ENCODE assay signal across 22 mouse cellular contexts in the genomic region with DNA sequence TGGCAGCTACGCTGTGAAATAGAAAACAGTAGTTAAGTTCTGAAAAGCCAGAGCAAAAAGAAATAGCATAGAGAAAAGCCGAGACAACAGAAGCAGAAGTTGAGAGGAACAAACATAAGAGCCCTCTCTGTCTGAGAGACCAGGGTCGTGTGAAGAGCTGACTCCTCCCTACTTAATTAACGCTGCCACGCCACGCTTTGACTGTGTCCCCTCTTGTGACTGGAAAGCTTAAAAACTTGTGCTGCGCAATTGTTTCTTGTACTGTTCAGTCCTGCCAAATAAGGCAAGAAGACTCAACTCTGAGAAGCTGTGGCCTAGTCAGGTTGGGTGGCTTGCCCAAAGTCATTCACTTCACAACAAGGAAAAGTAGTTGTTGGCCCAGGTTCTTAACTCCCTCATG. TPM values are rescaled to one million over a fixed set of nuclear protein-coding genes. Genes with fewer than 3 reads are reported as not detected.
DNase-seq lines count a peak whose midpoint lies in the region; ATAC-seq and TF ChIP-seq lines count a peak whose summit lies in the region.
"Had no signal": no experiment of that assay in that cellular context is flagged by ENCODE, and none has a peak within 500 bp of the region (broad histone marks: within the 10 kb centered on the region; RNA-seq: fewer than 3 reads in every experiment).

No protein-coding gene starts in this region.

- ATAC-seq in heart, embryonic 16.5 days (replicated peaks; ENCODE audit: extremely low read depth, insufficient read depth, low FRiP score) = no peak
- no peak for ATAC-seq in kidney, embryonic 15.5 days (replicated peaks; ENCODE audit: low FRiP score)
- ATAC-seq in stomach, postnatal 0 days (ENCODE audit: low FRiP score, low TSS enrichment) = no peak
- ATAC-seq: forebrain, embryonic 13.5 days; liver, postnatal 0 days had no signal

- intact Hi-C loops in gastrocnemius, postnatal 36 days (cut with DNase I) = no loop called here

- no peaks in the 10 kb centered on the region for H3K9me3 ChIP-seq in heart, embryonic 16.5 days (replicated peaks; ENCODE audit: control insufficient read depth, low read length)
- no peaks in the 10 kb centered on the region for H3K9me3 ChIP-seq in kidney, embryonic 15.5 days (replicated peaks)
- H3K9me3 ChIP-seq in stomach, postnatal 0 days (ENCODE audit: control insufficient read depth, low read length) = no peaks in the 10 kb centered on the region
- H3K9me3 ChIP-seq: embryonic facial prominence, embryonic 10.5 days; forebrain, embryonic 13.5 days; neural tube, embryonic 12.5 days had no signal

- H3K4me2 ChIP-seq in heart, embryonic 16.5 days (ENCODE audit: low read depth, low read length) = no peak overlapping the region
- H3K4me2 ChIP-seq in kidney, embryonic 15.5 days = no peak overlapping the region
- no peak overlapping the region for H3K4me2 ChIP-seq in stomach, postnatal 0 days (replicated peaks; ENCODE audit: low read depth)
- H3K4me2 ChIP-seq: forebrain, embryonic 13.5 days; neural tube, embryonic 12.5 days had no signal

- peak overlapping the region; percentile 49 for H3K27ac ChIP-seq in heart, embryonic 16.5 days (ENCODE audit: low read length)
- peak overlapping the region; percentile 76 for H3K27ac ChIP-seq in kidney, embryonic 15.5 days
- peak overlapping the region; percentile 24; the same call in 1 of the 2 replicates for H3K27ac ChIP-seq in testis, adult 2 months (ENCODE audit: control insufficient read depth, insufficient read depth, low read depth, low read length)
- H3K27ac ChIP-seq in stomach, postnatal 0 days (replicated peaks) = peak overlapping the region; percentile 58; the same call in 1 of the 2 replicates
- H3K27ac ChIP-seq: embryonic facial prominence, embryonic 10.5 days; forebrain, embryonic 13.5 days; left cerebral cortex, adult 2 months; neural tube, embryonic 12.5 days had no signal

- H3K9ac ChIP-seq in heart, embryonic 16.5 days (ENCODE audit: low read length) = no peak overlapping the region
- no peak overlapping the region for H3K9ac ChIP-seq in kidney, embryonic 15.5 days
- H3K9ac ChIP-seq in stomach, postnatal 0 days (ENCODE audit: low read length) = no peak overlapping the region
- H3K9ac ChIP-seq: forebrain, embryonic 13.5 days; liver, postnatal 0 days; neural tube, embryonic 12.5 days had no signal

- no peak for DNase-seq in heart, adult 8-10 months (ENCODE audit: low spot score)
- no peak for DNase-seq in kidney, postnatal 25 days
- no peak for DNase-seq in testis, postnatal 14 days (ENCODE audit: low spot score)
- no peak for DNase-seq in stomach, postnatal 0 days (ENCODE audit: low spot score)
- DNase-seq in gastrocnemius, postnatal 36 days = no peak
- DNase-seq: cerebellum, adult 11 months; heart, postnatal 4 days; kidney, adult 2 months; liver; liver, postnatal 0 days; lung, postnatal 36 days; right cerebral cortex, postnatal 25 days; thymus, adult 2 months had no signal

- TF ChIP-seq POLR2A in testis, adult 2 months (IDR thresholded peaks at IDR 0.05; ENCODE audit: control insufficient read depth, low read depth, low read length) = no peak

- no peak for TF ChIP-seq EP300 in stomach, postnatal 0 days (optimal IDR thresholded peaks at IDR 0.05)

- no peak for TF ChIP-seq CTCF in testis, adult 2 months (IDR thresholded peaks at IDR 0.05; ENCODE audit: control insufficient read depth, insufficient read depth, insufficient replicate concordance, low read depth, low read length)
- no peak for TF ChIP-seq CTCF in stomach, postnatal 0 days (IDR thresholded peaks at IDR 0.05; ENCODE audit: low read depth)

- H3K27me3 ChIP-seq in heart, embryonic 16.5 days (ENCODE audit: control insufficient read depth, insufficient read depth, low read length) = no peaks in the 10 kb centered on the region
- no peaks in the 10 kb centered on the region for H3K27me3 ChIP-seq in kidney, embryonic 15.5 days
- H3K27me3 ChIP-seq in testis, adult 2 months (ENCODE audit: control insufficient read depth, insufficient read depth, low read length) = no peaks in the 10 kb centered on the region
- no peaks in the 10 kb centered on the region for H3K27me3 ChIP-seq in stomach, postnatal 0 days (ENCODE audit: control insufficient read depth, insufficient read depth, low read length)
- H3K27me3 ChIP-seq: forebrain, embryonic 13.5 days; neural tube, embryonic 12.5 days had no signal

- H3K36me3 ChIP-seq in heart, embryonic 16.5 days (ENCODE audit: control insufficient read depth, insufficient read depth) = no peaks in the 10 kb centered on the region
- H3K36me3 ChIP-seq in kidney, embryonic 15.5 days = no peaks in the 10 kb centered on the region
- H3K36me3 ChIP-seq in testis, adult 2 months (ENCODE audit: control insufficient read depth, insufficient read depth, low read length) = no peaks in the 10 kb centered on the region
- no peaks in the 10 kb centered on the region for H3K36me3 ChIP-seq in stomach, postnatal 0 days (ENCODE audit: control insufficient read depth, insufficient read depth, low read length)
- H3K36me3 ChIP-seq: embryonic facial prominence, embryonic 10.5 days; neural tube, embryonic 12.5 days had no signal

- WGBS in heart, embryonic 16.5 days = 78% methylated on average over 7 of the region's 7 CpGs
- WGBS in kidney, embryonic 15.5 days = 54% methylated on average over 7 of the region's 7 CpGs
- 47% methylated on average over 7 of the region's 7 CpGs for WGBS in stomach, postnatal 0 days

- no peak overlapping the region for H3K4me3 ChIP-seq in heart, embryonic 16.5 days (ENCODE audit: low read length)
- H3K4me3 ChIP-seq in kidney, embryonic 15.5 days (replicated peaks) = no peak overlapping the region
- H3K4me3 ChIP-seq in testis, adult 2 months (ENCODE audit: control insufficient read depth, low read depth, low read length) = no peak overlapping the region
- H3K4me3 ChIP-seq in stomach, postnatal 0 days (ENCODE audit: low read depth, low read length) = no peak overlapping the region
- H3K4me3 ChIP-seq: embryonic facial prominence, embryonic 10.5 days; forebrain, embryonic 13.5 days; left cerebral cortex, adult 2 months; neural tube, embryonic 12.5 days had no signal

- H3K4me1 ChIP-seq in heart, embryonic 16.5 days (ENCODE audit: control insufficient read depth, insufficient read depth, low read length) = peaks cover 22% of the 10 kb centered on the region
- peaks cover 41% of the 10 kb centered on the region for H3K4me1 ChIP-seq in kidney, embryonic 15.5 days
- peaks cover 5% of the 10 kb centered on the region for H3K4me1 ChIP-seq in testis, adult 2 months (ENCODE audit: control insufficient read depth, insufficient read depth, low read length)
- 0 out of 2 replicates have a peak, but pooled peaks cover 2% of the 10 kb centered on the region for H3K4me1 ChIP-seq in stomach, postnatal 0 days (replicated peaks; ENCODE audit: control insufficient read depth, insufficient read depth)
- H3K4me1 ChIP-seq: forebrain, embryonic 13.5 days; neural tube, embryonic 12.5 days had no signal

RNA-seq across cellular contexts. Expression of a gene that starts 52.7 kb away (rescaled TPM):
- polyA plus RNA-seq in heart, embryonic 16.5 days (2015; fragmentation: Nextera tagmentation; extraction: Ambion mirVana) = 40.9 and 41.8 TPM in 2 replicates
- 10 to 100 TPM; 40.4 to 50.0 (median 45.6) TPM for total RNA-seq in heart, adult 8-10 months (2022)
- polyA plus RNA-seq in kidney, embryonic 15.5 days (2015; fragmentation: Nextera tagmentation; extraction: Ambion mirVana) = 26.2 and 26.5 TPM in 2 replicates
- 9.3 and 11.0 TPM in 2 replicates for polyA plus RNA-seq in testis, adult 2 months (2012; rRNA removed)
- polyA plus RNA-seq in stomach, postnatal 0 days (2015; fragmentation: Nextera tagmentation; extraction: Ambion mirVana) = 24.5 and 27.4 TPM in 2 replicates
- 10 to 100 TPM; 12.6 to 13.5 TPM for total RNA-seq in gastrocnemius, postnatal 36 days (2021)
- total RNA-seq: granulocyte monocyte progenitor cell, adult 5-6 weeks; monocyte, adult 5-6 weeks had no signal

Comparison
In these comparisons a context has a peak if more than half of its experiments do, and no peak if none do; other contexts are left out.
1. H3K27ac ChIP-seq: peak in every context shown above with its lines; median percentile 76 in kidney, embryonic 15.5 days; 58 in stomach, postnatal 0 days; 49 in heart, embryonic 16.5 days; 24 in testis, adult 2 months.